Mouse (Mus musculus): ENCODE results near the gene Spdye4c. TPM values are rescaled to one million over a fixed set of nuclear protein-coding genes. Genes with fewer than 3 reads are reported as not detected.
A peak's percentile ranks its signal among the peaks of the same experiment; 100 is the strongest.

Gene Spdye4c
- total and polyA plus RNA-seq, 3 experiments: not detected

GRCm38 (mm10) chr2:128564195-128564594, 26.8 kb upstream of the Spdye4c start (continued):
- TF ChIP-seq MXI1 (IDR thresholded peaks at IDR 0.05; ENCODE audit: low read depth, low read length) (no peak), KAT2A (conservative IDR thresholded peaks at IDR 0.05; ENCODE audit: low read depth, low read length) (no peak), MAFK (IDR thresholded peaks at IDR 0.05; ENCODE audit: borderline replicate concordance, low read depth, low read length) (no peak), POLR2AphosphoS2 (IDR thresholded peaks at IDR 0.05; ENCODE audit: low read length) (no peak), USF2 (IDR thresholded peaks at IDR 0.05; ENCODE audit: borderline replicate concordance in 1 of 2, insufficient read depth in 1 of 2, low read depth in 1 of 2, low read length in 2 of 2) (no peak), ZKSCAN1 (IDR thresholded peaks at IDR 0.05; ENCODE audit: low read depth, low read length) (no peak), NELFE (IDR thresholded peaks at IDR 0.05; ENCODE audit: low read depth, low read length) (no peak)

GRCm38 (mm10) chr2:128565904-128566303, 25.1 kb upstream of the Spdye4c start:
- H3K79me2 ChIP-seq (ENCODE audit: control insufficient read depth, insufficient read depth, low read length, poor library complexity): no peaks in the 10 kb centered on the region
- no peaks in the 10 kb centered on the region for H3K4me1 ChIP-seq (ENCODE audit: control insufficient read depth in 1 of 2, insufficient read depth in 2 of 2, low read length in 2 of 2)
- H3K4me3 ChIP-seq (ENCODE audit: control insufficient read depth in 1 of 2, insufficient read depth in 1 of 2, low read depth in 2 of 2, low read length in 2 of 2): no peak overlapping the region
- H3K9ac ChIP-seq (ENCODE audit: control insufficient read depth, low read depth, low read length, poor library complexity, severe bottlenecking): no peak overlapping the region
- TF ChIP-seq TBP (IDR thresholded peaks at IDR 0.05; ENCODE audit: low read depth, low read length): no peak
- no peak for TF ChIP-seq SIN3A (IDR thresholded peaks at IDR 0.05; ENCODE audit: low read length)
- TF ChIP-seq HCFC1 (IDR thresholded peaks at IDR 0.05; ENCODE audit: low read depth, low read length): no peak
- no peak for TF ChIP-seq CHD1 (IDR thresholded peaks at IDR 0.05; ENCODE audit: low read depth, low read length)
- no peak for TF ChIP-seq ZKSCAN1 (IDR thresholded peaks at IDR 0.05; ENCODE audit: low read depth, low read length)
- DNase-seq (ENCODE audit: low read depth, low spot score): no peak
- H3K27ac ChIP-seq (ENCODE audit: control insufficient read depth, low read depth, low read length): no peak overlapping the region
- H3K27me3 ChIP-seq (ENCODE audit: control insufficient read depth in 1 of 2, insufficient read depth in 2 of 2, low read length in 2 of 2): no peaks in the 10 kb centered on the region
- no peaks in the 10 kb centered on the region for H3K9me3 ChIP-seq (replicated peaks; ENCODE audit: insufficient read depth, low read length)
- no peaks in the 10 kb centered on the region for H3K36me3 ChIP-seq (ENCODE audit: control insufficient read depth in 1 of 2, insufficient read depth in 2 of 2, low read length in 2 of 2)

- no peaks in the 10 kb centered on the region for H3K36me3 ChIP-seq (ENCODE audit: control insufficient read depth in 1 of 2, insufficient read depth in 2 of 2, low read length in 2 of 2)
- H3K79me2 ChIP-seq (ENCODE audit: control insufficient read depth, insufficient read depth, low read length, poor library complexity): no peaks in the 10 kb centered on the region
- H3K27ac ChIP-seq (ENCODE audit: control insufficient read depth, low read depth, low read length): no peak overlapping the region
- H3K4me1 ChIP-seq (ENCODE audit: control insufficient read depth in 1 of 2, insufficient read depth in 2 of 2, low read length in 2 of 2): no peaks in the 10 kb centered on the region
- TF ChIP-seq HCFC1 (IDR thresholded peaks at IDR 0.05; ENCODE audit: low read depth, low read length) (no peak), CTCF (IDR thresholded peaks at IDR 0.05 in 2 of 3, conservative IDR thresholded peaks at IDR 0.05 in 1 of 3; ENCODE audit: control insufficient read depth in 1 of 3, insufficient read depth in 1 of 3, low read depth in 2 of 3, low read length in 3 of 3, poor library complexity in 1 of 3, severe bottlenecking in 1 of 3) (peak in 2 of 3 experiments; percentile 18 to 46; a peak in 3 of 6 replicates), TAL1 (IDR thresholded peaks at IDR 0.05; ENCODE audit: low read length) (no peak)
- no peak overlapping the region for H3K4me3 ChIP-seq (ENCODE audit: control insufficient read depth in 1 of 2, insufficient read depth in 1 of 2, low read depth in 2 of 2, low read length in 2 of 2)
- no peaks in the 10 kb centered on the region for H3K9me3 ChIP-seq (replicated peaks; ENCODE audit: insufficient read depth, low read length)
- peak; percentile 10 for DNase-seq (ENCODE audit: low read depth, low spot score)
- no peaks in the 10 kb centered on the region for H3K27me3 ChIP-seq (ENCODE audit: control insufficient read depth in 1 of 2, insufficient read depth in 2 of 2, low read length in 2 of 2)
- no peak overlapping the region for H3K9ac ChIP-seq (ENCODE audit: control insufficient read depth, low read depth, low read length, poor library complexity, severe bottlenecking)
Measured at GRCm38 (mm10) chr2:128566304-128567147, 24.5 kb upstream of the Spdye4c start.
